Mouse (Mus musculus) spleen, postnatal 14 days (tissue): ENCODE measurements around the gene Ubxn1.
"Not testable (repeated sequence)": the region's sequence is repeated elsewhere in the genome, so short reads cannot be mapped to it uniquely, and the experiment has no call there.

Experiments
- DNase-seq, 2 experiments: peaks; one replicate each; pipeline ENCODE4 v3.0.0; 2021 to 2022; ENCODE audit warnings: low spot score in 2 of 2

The Ubxn1 gene

GRCm38 (mm10) chr19:8857689-8858088 lies 13.6 kb upstream of the Ubxn1 start:
- DNase-seq: peak in 1 of 2 experiments; percentile 30

- peak in 1 of 2 experiments; percentile 33 for DNase-seq
Observed at GRCm38 (mm10) chr19:8859018-8859417, 12.3 kb upstream of the Ubxn1 start.

GRCm38 (mm10) chr19:8864265-8864664 lies 7.0 kb upstream of the Ubxn1 start:
- DNase-seq: no peak

- DNase-seq: not testable (repeated sequence)
Observed at GRCm38 (mm10) chr19:8870381-8870780, 915 bp upstream of the Ubxn1 start.

- no peak for DNase-seq
Observed at GRCm38 (mm10) chr19:8870838-8871237, 458 bp upstream of the Ubxn1 start.

- no peak for DNase-seq
Observed at GRCm38 (mm10) chr19:8872266-8872840, 1.1 kb downstream of the Ubxn1 start.

- no peak for DNase-seq
Observed at GRCm38 (mm10) chr19:8875031-8875430, 3.7 kb downstream of the Ubxn1 start.

GRCm38 (mm10) chr19:8880311-8881033 lies 9.2 kb downstream of the Ubxn1 start, which contains the start of gene Uqcc3:
Uqcc3 (minus strand) TSS chr19:8880923.
- peak; percentile 83 to 87 for DNase-seq

GRCm38 (mm10) chr19:8881034-8881392 lies 9.7 kb downstream of the Ubxn1 start:
- no peak for DNase-seq

- DNase-seq: no peak
Observed at GRCm38 (mm10) chr19:8883616-8884015, 12.3 kb downstream of the Ubxn1 start, which contains the start of the genes Lbhd1 and Gm49403. Lbhd1 (plus strand) TSS chr19:8883732. Gm49403 (plus strand) TSS chr19:8883930.

GRCm38 (mm10) chr19:8886916-8887584 lies 15.8 kb downstream of the Ubxn1 start:
- DNase-seq: no peak

- DNase-seq: no peak
Observed at GRCm38 (mm10) chr19:8887585-8888463, 16.5 kb downstream of the Ubxn1 start.

- DNase-seq: peak; percentile 88 to 93
Observed at GRCm38 (mm10) chr19:8888511-8889385, 17.5 kb downstream of the Ubxn1 start, which contains the start of the genes 1810009A15Rik and Gm49416. 1810009A15Rik (plus strand) TSS chr19:8888853. Gm49416 (plus strand) TSS chr19:8888926.

GRCm38 (mm10) chr19:8892829-8893766 lies 21.8 kb downstream of the Ubxn1 start, which contains the start of gene Ints5:
Ints5 (plus strand) TSS chr19:8893005.
- DNase-seq: peak; percentile 80 to 83

- DNase-seq: no peak
Observed at GRCm38 (mm10) chr19:8895397-8895960, 24.2 kb downstream of the Ubxn1 start.

- DNase-seq: not testable (repeated sequence)
Observed at GRCm38 (mm10) chr19:8896231-8896630, 24.9 kb downstream of the Ubxn1 start.

GRCm38 (mm10) chr19:8897211-8897864 lies 26.0 kb downstream of the Ubxn1 start:
- DNase-seq: peak in 1 of 2 experiments; percentile 16

- peak; percentile 91 to 94 for DNase-seq
Observed at GRCm38 (mm10) chr19:8897865-8898495, 26.7 kb downstream of the Ubxn1 start, which contains the start of gene Ganab. Ganab (plus strand) TSS chr19:8898071.
